Mouse (Mus musculus) bone marrow macrophage, adult 2 months (primary cell): ENCODE measurements around the gene Pafah1b1.

Source experiments
- CTCF ChIP-seq: IDR thresholded peaks from 2 replicates; pipeline ENCODE4 v1.5.1; 2012; ENCODE audit warnings: low read depth, mild to moderate bottlenecking, low read length, moderate library complexity
- POLR2A ChIP-seq: IDR thresholded peaks from 2 replicates; pipeline ENCODE4 v1.6.1; 2012; ENCODE audit warnings: mild to moderate bottlenecking, low read depth, low read length, borderline replicate concordance

GRCm38 (mm10) chr11:74675156-74675555, 49.3 kb downstream of the Pafah1b1 start:
- TF ChIP-seq CTCF: no peak
- no peak for TF ChIP-seq POLR2A
